In genomic region chr11:48813782-48814181, GRCm38 (mm10) we compare ENCODE assay signal across 25 mouse cellular contexts. TPM values are rescaled to one million over a fixed set of nuclear protein-coding genes. Genes with fewer than 3 reads are reported as not detected.
A peak's percentile ranks its signal among the peaks of the same experiment; 100 is the strongest.
DNase-seq lines count a peak whose midpoint lies in the region; ATAC-seq and TF ChIP-seq lines count a peak whose summit lies in the region.
"Had no signal": no experiment of that assay in that cellular context is flagged by ENCODE, and none has a peak within 500 bp of the region (broad histone marks: within the 10 kb centered on the region; RNA-seq: fewer than 3 reads in every experiment).

No protein-coding gene starts in this region.

- no peak for TF ChIP-seq POLR2A in liver, adult 2 months (IDR thresholded peaks at IDR 0.05; ENCODE audit: extremely low read depth, insufficient read depth, low read length)
- TF ChIP-seq POLR2A in CH12.LX (IDR thresholded peaks at IDR 0.05; ENCODE audit: low read depth, low read length) = no peak
- TF ChIP-seq POLR2A in bone marrow macrophage, adult 2 months (IDR thresholded peaks at IDR 0.05; ENCODE audit: borderline replicate concordance, low read depth, low read length) = no peak

- no peaks in the 10 kb centered on the region for H3K27me3 ChIP-seq in hindbrain, embryonic 13.5 days
- no peaks in the 10 kb centered on the region for H3K27me3 ChIP-seq in hindbrain, embryonic 11.5 days (ENCODE audit: control insufficient read depth, insufficient read depth, low read length)
- H3K27me3 ChIP-seq in liver, adult 2 months (ENCODE audit: control insufficient read depth, insufficient read depth, low read length) = no peaks in the 10 kb centered on the region
- no peaks in the 10 kb centered on the region for H3K27me3 ChIP-seq in liver, postnatal 0 days (ENCODE audit: insufficient read depth, low read length)
- H3K27me3 ChIP-seq in CH12.LX (replicated peaks) = no peaks in the 10 kb centered on the region
- H3K27me3 ChIP-seq: embryonic facial prominence, embryonic 12.5 days; embryonic facial prominence, embryonic 15.5 days; hindbrain, embryonic 15.5 days had no signal

- TF ChIP-seq RAD21 in CH12.LX (IDR thresholded peaks at IDR 0.05; ENCODE audit: low read depth, low read length) = no peak

- TF ChIP-seq EP300 in liver, postnatal 0 days (IDR thresholded peaks at IDR 0.05; ENCODE audit: low read depth) = no peak
- TF ChIP-seq EP300 in CH12.LX (IDR thresholded peaks at IDR 0.05; ENCODE audit: low read length) = no peak

- H3K27ac ChIP-seq in hindbrain, embryonic 13.5 days = no peak overlapping the region
- H3K27ac ChIP-seq in hindbrain, embryonic 11.5 days (ENCODE audit: low read depth, low read length) = no peak overlapping the region
- peak overlapping the region; percentile 65 for H3K27ac ChIP-seq in liver, adult 2 months (replicated peaks; ENCODE audit: insufficient read depth, low read depth, low read length)
- H3K27ac ChIP-seq in liver, postnatal 0 days (ENCODE audit: low read depth) = no peak overlapping the region
- H3K27ac ChIP-seq in CH12.LX (ENCODE audit: insufficient read depth, low read depth) = no peak overlapping the region
- H3K27ac ChIP-seq in bone marrow macrophage, adult 2 months (ENCODE audit: insufficient read depth, low read depth, low read length) = peak overlapping the region; percentile 65
- H3K27ac ChIP-seq: embryonic facial prominence, embryonic 12.5 days; embryonic facial prominence, embryonic 15.5 days; heart, embryonic 10.5 days; hindbrain, embryonic 15.5 days had no signal

- peaks cover 45% of the 10 kb centered on the region for H3K36me3 ChIP-seq in hindbrain, embryonic 13.5 days
- peaks cover 7% of the 10 kb centered on the region; the same call in 1 of the 2 replicates for H3K36me3 ChIP-seq in hindbrain, embryonic 11.5 days (ENCODE audit: control insufficient read depth, insufficient read depth, low read length)
- H3K36me3 ChIP-seq in liver, adult 2 months (ENCODE audit: control insufficient read depth, insufficient read depth, low read length) = peaks cover 29% of the 10 kb centered on the region
- H3K36me3 ChIP-seq in liver, postnatal 0 days (replicated peaks; ENCODE audit: insufficient read depth, low read length) = peaks cover 35% of the 10 kb centered on the region
- H3K36me3 ChIP-seq in CH12.LX (replicated peaks in 1 of 2; ENCODE audit: control insufficient read depth in 1 of 2, insufficient read depth in 1 of 2, low read length in 1 of 2) = peaks cover 46 to 69% of the 10 kb centered on the region in 2 experiments

- no peaks in the 10 kb centered on the region for H3K9me3 ChIP-seq in hindbrain, embryonic 13.5 days
- no peaks in the 10 kb centered on the region for H3K9me3 ChIP-seq in hindbrain, embryonic 11.5 days (ENCODE audit: control insufficient read depth, low read length)
- H3K9me3 ChIP-seq in liver, postnatal 0 days (ENCODE audit: low read length) = no peaks in the 10 kb centered on the region
- no peaks in the 10 kb centered on the region for H3K9me3 ChIP-seq in CH12.LX (replicated peaks; ENCODE audit: low read length)
- H3K9me3 ChIP-seq: embryonic facial prominence, embryonic 12.5 days; embryonic facial prominence, embryonic 15.5 days; heart, embryonic 10.5 days; hindbrain, embryonic 15.5 days had no signal

- peaks cover 13% of the 10 kb centered on the region for H3K79me2 ChIP-seq in liver, adult 2 months (ENCODE audit: control insufficient read depth, insufficient read depth, low read length)
- peaks cover 27% of the 10 kb centered on the region for H3K79me2 ChIP-seq in CH12.LX (replicated peaks; ENCODE audit: control insufficient read depth, extremely low read depth, insufficient read depth, poor library complexity, severe bottlenecking)

- peak overlapping the region; percentile 30; the same call in 1 of the 2 replicates for H3K9ac ChIP-seq in hindbrain, embryonic 13.5 days
- H3K9ac ChIP-seq in hindbrain, embryonic 11.5 days (ENCODE audit: low read depth, low read length) = no peak overlapping the region
- no peak overlapping the region for H3K9ac ChIP-seq in liver, adult 2 months (ENCODE audit: low read depth, low read length)
- no peak overlapping the region for H3K9ac ChIP-seq in liver, postnatal 0 days (replicated peaks)
- no peak overlapping the region for H3K9ac ChIP-seq in CH12.LX (ENCODE audit: insufficient read depth, low read depth)
- H3K9ac ChIP-seq: embryonic facial prominence, embryonic 12.5 days; embryonic facial prominence, embryonic 15.5 days; hindbrain, embryonic 15.5 days had no signal

- no peak for DNase-seq in hindbrain, embryonic 11.5 days (ENCODE audit: low spot score)
- DNase-seq in liver, adult 2 months (ENCODE audit: extremely low read depth, low read depth, low spot score) = peak; percentile 91
- no peak for DNase-seq in liver, postnatal 0 days
- no peak for DNase-seq in CH12.LX (ENCODE audit: extremely low read depth)
- DNase-seq in kidney, postnatal 14 days = no peak
- no peak for DNase-seq in adrenal gland, adult 2 months
- DNase-seq: adrenal gland, postnatal 10 days; adrenal gland, postnatal 36 days; B cell, adult 2 months; cerebellum, adult 11 months; cerebellum, adult 2 months; cerebellum, adult 9-11 months; cerebellum, postnatal 25 days; forebrain, postnatal 0 days; gastrocnemius, postnatal 25 days; heart, adult 18-20 months had no signal

- no peak for ATAC-seq in hindbrain, embryonic 13.5 days (ENCODE audit: low FRiP score)
- ATAC-seq in hindbrain, embryonic 11.5 days (ENCODE audit: low FRiP score) = no peak
- ATAC-seq in liver, postnatal 0 days = no peak
- ATAC-seq: activated CD4-positive, CD25-positive, alpha-beta regulatory T cell, adult 4 months; forebrain, embryonic 14.5 days; forebrain, postnatal 0 days; intestine, embryonic 16.5 days had no signal

- peaks cover 33% of the 10 kb centered on the region for H3K4me1 ChIP-seq in hindbrain, embryonic 13.5 days (replicated peaks)
- no peaks in the 10 kb centered on the region for H3K4me1 ChIP-seq in hindbrain, embryonic 11.5 days (replicated peaks; ENCODE audit: control insufficient read depth, insufficient read depth, low read length)
- H3K4me1 ChIP-seq in liver, adult 2 months (ENCODE audit: control insufficient read depth, insufficient read depth, low read length) = peaks cover 24% of the 10 kb centered on the region
- peaks cover 27% of the 10 kb centered on the region for H3K4me1 ChIP-seq in liver, postnatal 0 days (ENCODE audit: insufficient read depth)
- peaks cover 3 to 40% of the 10 kb centered on the region in 2 experiments; a peak in 3 of 4 replicates for H3K4me1 ChIP-seq in CH12.LX (ENCODE audit: control insufficient read depth in 1 of 2, insufficient read depth in 2 of 2)
- H3K4me1 ChIP-seq in bone marrow macrophage, adult 2 months (ENCODE audit: control insufficient read depth, insufficient read depth, low read length) = peaks cover 27% of the 10 kb centered on the region

- H3K4me2 ChIP-seq in hindbrain, embryonic 13.5 days = no peak overlapping the region
- no peak overlapping the region for H3K4me2 ChIP-seq in hindbrain, embryonic 11.5 days (replicated peaks; ENCODE audit: low read depth, low read length)
- no peak overlapping the region for H3K4me2 ChIP-seq in liver, postnatal 0 days (ENCODE audit: low read depth, low read length)
- H3K4me2 ChIP-seq in CH12.LX (ENCODE audit: insufficient read depth, low read depth, poor library complexity, severe bottlenecking) = no peak overlapping the region
- H3K4me2 ChIP-seq: embryonic facial prominence, embryonic 12.5 days; embryonic facial prominence, embryonic 15.5 days had no signal

- dilution Hi-C loops in CH12.LX (cut with MboI; ENCODE audit: extremely low pct_ligation_motif_present, extremely low pct_unique_long_range_greater_than_20kb, low sequenced_read_pairs) = no loop called here

- no peak overlapping the region for H3K4me3 ChIP-seq in hindbrain, embryonic 13.5 days
- H3K4me3 ChIP-seq in hindbrain, embryonic 11.5 days (ENCODE audit: low read depth, low read length) = no peak overlapping the region
- no peak overlapping the region; the same call in 1 of the 2 replicates for H3K4me3 ChIP-seq in liver, adult 2 months (ENCODE audit: insufficient read depth, low read depth, low read length)
- no peak overlapping the region for H3K4me3 ChIP-seq in liver, postnatal 0 days (ENCODE audit: low read depth, low read length)
- no peak overlapping the region for H3K4me3 ChIP-seq in CH12.LX (replicated peaks in 1 of 3; ENCODE audit: low read depth in 2 of 3, low read length in 2 of 3, poor library complexity in 1 of 3)
- H3K4me3 ChIP-seq in bone marrow macrophage, adult 2 months (ENCODE audit: insufficient read depth, low read length) = no peak overlapping the region
- H3K4me3 ChIP-seq: embryonic facial prominence, embryonic 12.5 days; embryonic facial prominence, embryonic 15.5 days; heart, embryonic 10.5 days; hindbrain, embryonic 15.5 days had no signal

- in situ Hi-C loops in CH12.LX (cut with MboI; ENCODE audit: low pct_ligation_motif_present, low pct_unique_long_range_greater_than_20kb, low sequenced_read_pairs) = no loop called here

- TF ChIP-seq CTCF in liver, adult 2 months (IDR thresholded peaks at IDR 0.05; ENCODE audit: low read depth, low read length) = no peak
- no peak for TF ChIP-seq CTCF in liver, postnatal 0 days (IDR thresholded peaks at IDR 0.05; ENCODE audit: low read depth)
- TF ChIP-seq CTCF in CH12.LX (conservative IDR thresholded peaks at IDR 0.05 in 1 of 2, IDR thresholded peaks at IDR 0.05 in 1 of 2; ENCODE audit: low read depth in 2 of 2, low read length in 2 of 2) = no peak
- no peak for TF ChIP-seq CTCF in bone marrow macrophage, adult 2 months (IDR thresholded peaks at IDR 0.05; ENCODE audit: low read depth, low read length)

RNA-seq across cellular contexts. Expression of gene Trim41, which starts 3.4 kb away (rescaled TPM):
- 7.5 TPM in 2 replicates for polyA plus RNA-seq in hindbrain, embryonic 13.5 days (2015; fragmentation: Nextera tagmentation; extraction: Ambion mirVana)
- 4.2 and 4.5 TPM in 2 replicates for polyA plus RNA-seq in hindbrain, embryonic 11.5 days (2014; fragmentation: Nextera tagmentation; extraction: Ambion mirVana)
- total RNA-seq in liver, adult 2 months (2014; rRNA removed) = 11.4 and 13.2 TPM in 2 replicates
- polyA plus RNA-seq in liver, adult 2 months (2012; rRNA removed) = 13.7 and 18.2 TPM in 2 replicates
- polyA plus RNA-seq in liver, postnatal 0 days (2015; fragmentation: Nextera tagmentation; extraction: Ambion mirVana) = 2.2 and 2.3 TPM in 2 replicates
- 30.2 and 36.0 TPM in 2 replicates for total RNA-seq in CH12.LX (2012; rRNA removed)
- 18.8 and 20.9 TPM in 2 replicates for total RNA-seq in CH12.LX (2014; rRNA removed)
- 51.6 and 63.7 TPM in 2 replicates for polyA plus RNA-seq in CH12.LX (2012; ENCODE audit: insufficient read length, low read depth)
- polyA plus RNA-seq in bone marrow macrophage, adult 2 months (2012; ENCODE audit: insufficient read depth, insufficient read length, missing spikeins) = 55.5 and 64.4 TPM in 2 replicates
- 10 to 100 TPM; 38.6 to 45.0 TPM for total RNA-seq in adrenal gland, adult 2 months (2021)
- 36.5 and 38.6 TPM in 2 replicates for polyA plus RNA-seq in adrenal gland, adult 2 months (2012; rRNA removed)

RNA-seq across cellular contexts. Expression of gene Trim7, which starts 12.2 kb away (rescaled TPM):
- 1.0 and 2.8 TPM in 2 replicates for polyA plus RNA-seq in hindbrain, embryonic 13.5 days (2015; fragmentation: Nextera tagmentation; extraction: Ambion mirVana)
- polyA plus RNA-seq in hindbrain, embryonic 11.5 days (2014; fragmentation: Nextera tagmentation; extraction: Ambion mirVana) = 0.56 and 0.77 TPM in 2 replicates
- total RNA-seq in liver, adult 2 months (2014; rRNA removed) = 5.8 and 11.2 TPM in 2 replicates
- polyA plus RNA-seq in liver, adult 2 months (2012; rRNA removed) = 11.0 and 16.3 TPM in 2 replicates
- polyA plus RNA-seq in liver, postnatal 0 days (2015; fragmentation: Nextera tagmentation; extraction: Ambion mirVana) = 0.48 and 0.52 TPM in 2 replicates
- total RNA-seq in CH12.LX (2012; rRNA removed) (20.8 and 34.6 TPM in 2 replicates), CH12.LX (2014; rRNA removed) (9.2 and 9.5 TPM in 2 replicates)
- 11.6 and 15.1 TPM in 2 replicates for polyA plus RNA-seq in CH12.LX (2012; ENCODE audit: insufficient read length, low read depth)
- 1.0 and 1.1 TPM in 2 replicates for polyA plus RNA-seq in bone marrow macrophage, adult 2 months (2012; ENCODE audit: insufficient read depth, insufficient read length, missing spikeins)
- 1 to 10 TPM; 8.8 to 9.0 TPM for total RNA-seq in adrenal gland, adult 2 months (2021)
- 16.5 and 21.0 TPM in 2 replicates for polyA plus RNA-seq in adrenal gland, adult 2 months (2012; rRNA removed)

RNA-seq across cellular contexts. Expression of gene Gm12184, which starts 12.7 kb away (rescaled TPM):
- 2.8 and 4.4 TPM in 2 replicates for polyA plus RNA-seq in hindbrain, embryonic 13.5 days (2015; fragmentation: Nextera tagmentation; extraction: Ambion mirVana)
- 5.8 and 7.4 TPM in 2 replicates for polyA plus RNA-seq in hindbrain, embryonic 11.5 days (2014; fragmentation: Nextera tagmentation; extraction: Ambion mirVana)
- 1.5 and 2.0 TPM in 2 replicates for total RNA-seq in liver, adult 2 months (2014; rRNA removed)
- 5.5 and 5.8 TPM in 2 replicates for polyA plus RNA-seq in liver, adult 2 months (2012; rRNA removed)
- polyA plus RNA-seq in liver, postnatal 0 days (2015; fragmentation: Nextera tagmentation; extraction: Ambion mirVana) = 4.9 and 5.0 TPM in 2 replicates
- total RNA-seq in CH12.LX (2012; rRNA removed) (6.8 and 7.1 TPM in 2 replicates), CH12.LX (2014; rRNA removed) (51.6 and 61.0 TPM in 2 replicates)
- polyA plus RNA-seq in CH12.LX (2012; ENCODE audit: insufficient read length, low read depth) = 5.6 and 17.1 TPM in 2 replicates
- 4.8 and 11.3 TPM in 2 replicates for polyA plus RNA-seq in bone marrow macrophage, adult 2 months (2012; ENCODE audit: insufficient read depth, insufficient read length, missing spikeins)
- total RNA-seq in adrenal gland, adult 2 months (2021) = 1 to 10 TPM; 1.8 to 6.2 TPM
- polyA plus RNA-seq in adrenal gland, adult 2 months (2012; rRNA removed) = 10.5 and 17.5 TPM in 2 replicates

RNA-seq across cellular contexts. Expression of gene Rack1, which starts 13.7 kb away (rescaled TPM):
- 444 and 448 TPM in 2 replicates for polyA plus RNA-seq in hindbrain, embryonic 13.5 days (2015; fragmentation: Nextera tagmentation; extraction: Ambion mirVana)
- 654 and 661 TPM in 2 replicates for polyA plus RNA-seq in hindbrain, embryonic 11.5 days (2014; fragmentation: Nextera tagmentation; extraction: Ambion mirVana)
- 507 and 645 TPM in 2 replicates for total RNA-seq in liver, adult 2 months (2014; rRNA removed)
- polyA plus RNA-seq in liver, adult 2 months (2012; rRNA removed) = 645 and 687 TPM in 2 replicates
- 397 and 398 TPM in 2 replicates for polyA plus RNA-seq in liver, postnatal 0 days (2015; fragmentation: Nextera tagmentation; extraction: Ambion mirVana)
- 5,582 and 6,330 TPM in 2 replicates for total RNA-seq in CH12.LX (2012; rRNA removed)
- total RNA-seq in CH12.LX (2014; rRNA removed) = 4,885 and 5,265 TPM in 2 replicates
- 3,744 and 4,313 TPM in 2 replicates for polyA plus RNA-seq in CH12.LX (2012; ENCODE audit: insufficient read length, low read depth)
- polyA plus RNA-seq in bone marrow macrophage, adult 2 months (2012; ENCODE audit: insufficient read depth, insufficient read length, missing spikeins) = 1,563 and 1,726 TPM in 2 replicates
- 100 to 1,000 TPM; 663 to 695 TPM for total RNA-seq in adrenal gland, adult 2 months (2021)
- polyA plus RNA-seq in adrenal gland, adult 2 months (2012; rRNA removed) = 1,357 and 1,385 TPM in 2 replicates

RNA-seq across cellular contexts. Expression of gene Irgm1, which starts 57.7 kb away (rescaled TPM):
- 2.7 and 2.8 TPM in 2 replicates for polyA plus RNA-seq in hindbrain, embryonic 13.5 days (2015; fragmentation: Nextera tagmentation; extraction: Ambion mirVana)
- polyA plus RNA-seq in hindbrain, embryonic 11.5 days (2014; fragmentation: Nextera tagmentation; extraction: Ambion mirVana) = 1.5 and 2.1 TPM in 2 replicates
- total RNA-seq in liver, adult 2 months (2014; rRNA removed) = 43.0 and 48.4 TPM in 2 replicates
- 29.9 and 33.3 TPM in 2 replicates for polyA plus RNA-seq in liver, adult 2 months (2012; rRNA removed)
- polyA plus RNA-seq in liver, postnatal 0 days (2015; fragmentation: Nextera tagmentation; extraction: Ambion mirVana) = 42.7 and 44.1 TPM in 2 replicates
- total RNA-seq in CH12.LX (2012; rRNA removed) (25.7 and 35.0 TPM in 2 replicates), CH12.LX (2014; rRNA removed) (58.1 and 63.8 TPM in 2 replicates)
- polyA plus RNA-seq in CH12.LX (2012; ENCODE audit: insufficient read length, low read depth) = 49.0 and 52.2 TPM in 2 replicates
- 79.4 and 80.7 TPM in 2 replicates for polyA plus RNA-seq in bone marrow macrophage, adult 2 months (2012; ENCODE audit: insufficient read depth, insufficient read length, missing spikeins)
- total RNA-seq in adrenal gland, adult 2 months (2021) = 10 to 100 TPM; 19.8 to 22.3 TPM
- 4.1 and 6.3 TPM in 2 replicates for polyA plus RNA-seq in adrenal gland, adult 2 months (2012; rRNA removed)

Comparison
In these comparisons a context has a peak if more than half of its experiments do, and no peak if none do; other contexts are left out.
1. H3K27ac ChIP-seq: peak in liver, adult 2 months (single experiment) and bone marrow macrophage, adult 2 months (single experiment); none in hindbrain, embryonic 13.5 days (single experiment), hindbrain, embryonic 11.5 days (single experiment), liver, postnatal 0 days (single experiment) and CH12.LX (single experiment).